Mouse (Mus musculus): ENCODE results near the gene Lonp1.

GRCm38 (mm10) chr17:56667591-56667990 is 40.9 kb upstream of the Lonp1 start:
- no peak for TF ChIP-seq CTCF (IDR thresholded peaks at IDR 0.05; ENCODE audit: low read depth)
- no peak for TF ChIP-seq EP300 (optimal IDR thresholded peaks at IDR 0.05)
